Mouse (Mus musculus) kidney, postnatal 0 days (tissue): ENCODE results near the gene Cir1. TPM values are rescaled to one million over a fixed set of nuclear protein-coding genes. Genes with fewer than 3 reads are reported as not detected.

Source experiments
- ATAC-seq: fragments of 200-750 bp; cut with Nextera tagmentation; replicated peaks from 2 replicates; pipeline ENCODE4 v1.8.0; 2017; ENCODE audit warnings: low read depth, moderate number of reproducible peaks, moderate TSS enrichment, moderate library complexity; ENCODE audit not compliant: low FRiP score
- DNase-seq: peaks from one replicate; pipeline ENCODE4 v3.0.0-alpha.2; 2016; ENCODE audit warnings: low spot score
- H3K27ac ChIP-seq: fragments of 300-500 bp; sonication (generic); 2 replicates; pipeline ENCODE4 v1.5.1; 2014; ENCODE audit warnings: mild to moderate bottlenecking
- H3K27me3 ChIP-seq: fragments of 300-500 bp; sonication (generic); 2 replicates; pipeline ENCODE4 v1.6.1; 2014; ENCODE audit warnings: low read length, mixed read lengths; ENCODE audit not compliant: insufficient read depth
- H3K36me3 ChIP-seq: fragments of 300-500 bp; sonication (generic); 2 replicates; pipeline ENCODE4 v1.6.1; 2014; ENCODE audit warnings: low read length, mixed read lengths; ENCODE audit not compliant: insufficient read depth
- H3K4me1 ChIP-seq: fragments of 300-500 bp; sonication (generic); replicated peaks from 2 replicates; pipeline ENCODE4 v1.6.1; 2014; ENCODE audit warnings: antibody characterized with exemption, low read length, mixed read lengths; ENCODE audit not compliant: insufficient read depth
- H3K4me2 ChIP-seq: fragments of 300-500 bp; sonication (generic); 2 replicates; pipeline ENCODE4 v1.6.1; 2014; ENCODE audit warnings: mild to moderate bottlenecking, low read length, moderate library complexity, mixed read lengths
- H3K4me3 ChIP-seq: fragments of 300-500 bp; sonication (generic); replicated peaks from 2 replicates; pipeline ENCODE4 v1.5.1; 2014; ENCODE audit warnings: low read depth, low read length
- H3K9ac ChIP-seq: fragments of 300-500 bp; sonication (generic); 2 replicates; pipeline ENCODE4 v1.6.1; 2014; ENCODE audit warnings: low read depth, low read length
- H3K9me3 ChIP-seq: fragments of 300-500 bp; sonication (generic); replicated peaks from 2 replicates; pipeline ENCODE4 v1.6.1; 2016; ENCODE audit warnings: low read length, inconsistent platforms, mixed read lengths
- CTCF ChIP-seq: IDR thresholded peaks from 2 replicates; pipeline ENCODE4 v1.5.1; 2016; ENCODE audit warnings: antibody characterized with exemption, low read depth, mild to moderate bottlenecking, moderate library complexity
- WGBS: fragments of 180-500 bp; shearing (Covaris S2); extraction: QIAGEN DNeasy Blood & Tissue Kit; methylation state at CpG from one replicate; pipeline ENCODE4 v1.1.7; 2014; 5-methylcytosine and 5-hydroxymethylcytosine counted together
- polyA plus RNA-seq: library from polyadenylated mRNA; unstranded; fragments of >200 nt; fragmentation: Nextera tagmentation; extraction: Ambion mirVana; gene quantifications from 2 replicates; pipeline ENCODE4 v1.2.1, GENCODE M21; 2015

Cir1 gene
- polyA plus RNA-seq, 1 experiment from 2014 or later: 33.8 TPM

- DNase-seq (peak; percentile 38), ATAC-seq (no peak)
- H3K4me2 ChIP-seq: no peak overlapping the region
- H3K4me1 ChIP-seq: peaks cover 10% of the 10 kb centered on the region; the same call in 1 of the 2 replicates
- H3K36me3 ChIP-seq: no peaks in the 10 kb centered on the region
- TF ChIP-seq CTCF: peak; percentile 36; the same call in 1 of the 2 replicates
- H3K9ac ChIP-seq: no peak overlapping the region
- no peak overlapping the region for H3K4me3 ChIP-seq
- H3K27ac ChIP-seq: no peak overlapping the region
- H3K27me3 ChIP-seq: peaks cover 76% of the 10 kb centered on the region
- no peaks in the 10 kb centered on the region for H3K9me3 ChIP-seq
- WGBS: 2% methylated on average over 5 of the region's 5 CpGs
These were observed 46.5 kb downstream of the Cir1 start for GRCm38 (mm10) chr2:73266011-73266410.

GRCm38 (mm10) chr2:73264611-73265195 lies 47.8 kb downstream of the Cir1 start:
- Histone ChIP-seq H3K27me3 (peaks cover 64% of the 10 kb centered on the region), H3K27ac (no peak overlapping the region), H3K4me3 (peak overlapping the region; percentile 42; the same call in 1 of the 2 replicates), H3K9me3 (no peaks in the 10 kb centered on the region), H3K4me2 (peak overlapping the region; percentile 71; the same call in 1 of the 2 replicates), H3K36me3 (no peaks in the 10 kb centered on the region), H3K9ac (no peak overlapping the region), H3K4me1 (peaks cover 10% of the 10 kb centered on the region; the same call in 1 of the 2 replicates)
- no peak for ATAC-seq
- WGBS: 8% methylated on average over 11 of the region's 11 CpGs
- TF ChIP-seq CTCF: no peak
- DNase-seq: no peak

GRCm38 (mm10) chr2:73263794-73264610 lies 48.5 kb downstream of the Cir1 start:
- peaks cover 10% of the 10 kb centered on the region; the same call in 1 of the 2 replicates for H3K4me1 ChIP-seq
- ATAC-seq (peak; percentile 40), DNase-seq (peak; percentile 67)
- H3K4me3 ChIP-seq: peak overlapping the region; percentile 42
- peaks cover 59% of the 10 kb centered on the region for H3K27me3 ChIP-seq
- H3K9me3 ChIP-seq: no peaks in the 10 kb centered on the region
- H3K36me3 ChIP-seq: no peaks in the 10 kb centered on the region
- H3K9ac ChIP-seq: peak overlapping the region; percentile 40
- H3K4me2 ChIP-seq: peak overlapping the region; percentile 71
- under 1% methylated on average over 38 of the region's 38 CpGs for WGBS
- no peak for TF ChIP-seq CTCF
- H3K27ac ChIP-seq: no peak overlapping the region

GRCm38 (mm10) chr2:73263172-73263765 lies 49.2 kb downstream of the Cir1 start:
- Histone ChIP-seq H3K4me1 (peaks cover 10% of the 10 kb centered on the region; the same call in 1 of the 2 replicates), H3K27me3 (peaks cover 53% of the 10 kb centered on the region), H3K4me2 (peak overlapping the region; percentile 71), H3K4me3 (peak overlapping the region; percentile 42), H3K27ac (no peak overlapping the region), H3K9me3 (no peaks in the 10 kb centered on the region), H3K9ac (peak overlapping the region; percentile 40), H3K36me3 (no peaks in the 10 kb centered on the region)
- no peak for TF ChIP-seq CTCF
- DNase-seq (peak; percentile 50), ATAC-seq (0 out of 2 replicates have a peak, but pooled peaks have one; percentile 7)
- 8% methylated on average over 16 of the region's 16 CpGs for WGBS

- Histone ChIP-seq H3K27me3 (no peaks in the 10 kb centered on the region), H3K9me3 (no peaks in the 10 kb centered on the region), H3K9ac (no peak overlapping the region), H3K4me3 (no peak overlapping the region), H3K36me3 (no peaks in the 10 kb centered on the region), H3K27ac (no peak overlapping the region), H3K4me1 (no peaks in the 10 kb centered on the region), H3K4me2 (no peak overlapping the region)
- no peak for DNase-seq
- TF ChIP-seq CTCF: no peak
- no peak for ATAC-seq
- WGBS: 63% methylated on average over 4 of the region's 4 CpGs
These were observed 63.8 kb downstream of the Cir1 start for GRCm38 (mm10) chr2:73248701-73249100.

GRCm38 (mm10) chr2:73241299-73241698 lies 71.2 kb downstream of the Cir1 start:
- DNase-seq (no peak), ATAC-seq (no peak)
- WGBS: 81% methylated on average over 4 of the region's 4 CpGs
- no peak overlapping the region for H3K4me3 ChIP-seq
- H3K4me1 ChIP-seq: no peaks in the 10 kb centered on the region
- no peak overlapping the region for H3K27ac ChIP-seq
- H3K27me3 ChIP-seq: no peaks in the 10 kb centered on the region
- H3K4me2 ChIP-seq: no peak overlapping the region
- TF ChIP-seq CTCF: no peak
- H3K36me3 ChIP-seq: no peaks in the 10 kb centered on the region
- H3K9me3 ChIP-seq: no peaks in the 10 kb centered on the region
- no peak overlapping the region for H3K9ac ChIP-seq

Other genes starting within 250 kb of the Cir1 start
- gene Ola1, start 93.8 kb downstream of the Cir1 start, polyA plus RNA-seq: 69.5 and 73.4 TPM in 2 replicates
- gene Sp9, start 40.8 kb downstream of the Cir1 start, polyA plus RNA-seq: not detected in 2 replicates
- 15.9 TPM in 2 replicates for gene Scrn3, start 100 bp downstream of the Cir1 start, polyA plus RNA-seq
- gene Gpr155, start 73.9 kb upstream of the Cir1 start, polyA plus RNA-seq: 9.4 and 9.8 TPM in 2 replicates
- gene Wipf1, start 217.0 kb upstream of the Cir1 start, polyA plus RNA-seq: 7.6 and 8.0 TPM in 2 replicates